Mouse (Mus musculus) lung, embryonic 15.5 days (tissue): ENCODE results near the gene Bcl2a1b. TPM values are rescaled to one million over a fixed set of nuclear protein-coding genes. Genes with fewer than 3 reads are reported as not detected.
"Not testable (repeated sequence)": the region's sequence is repeated elsewhere in the genome, so short reads cannot be mapped to it uniquely, and the experiment has no call there.

ENCODE experiments used
- ATAC-seq: fragments of 200-750 bp; cut with Nextera tagmentation; 2 replicates; pipeline ENCODE4 v1.8.0; 2017; ENCODE audit warnings: moderate number of reproducible peaks, borderline replicate concordance; ENCODE audit not compliant: low FRiP score, low TSS enrichment; ENCODE audit errors: extremely low read depth
- H3K27ac ChIP-seq: fragments of 300-500 bp; sonication (generic); 2 replicates; pipeline ENCODE4 v1.5.1; 2015; ENCODE audit warnings: moderate library complexity, mild to moderate bottlenecking, inconsistent platforms
- H3K27me3 ChIP-seq: fragments of 300-500 bp; sonication (generic); 2 replicates; pipeline ENCODE4 v1.6.1; 2015; ENCODE audit warnings: inconsistent platforms
- H3K36me3 ChIP-seq: fragments of 300-500 bp; sonication (generic); 2 replicates; pipeline ENCODE4 v1.6.1; 2015; ENCODE audit warnings: inconsistent platforms
- H3K4me1 ChIP-seq: fragments of 300-500 bp; sonication (generic); 2 replicates; pipeline ENCODE4 v1.6.1; 2015; ENCODE audit warnings: inconsistent platforms
- H3K4me2 ChIP-seq: fragments of 300-500 bp; sonication (generic); 2 replicates; pipeline ENCODE4 v1.6.1; 2015; ENCODE audit warnings: inconsistent platforms, mild to moderate bottlenecking, moderate library complexity
- H3K4me3 ChIP-seq: fragments of 300-500 bp; sonication (generic); 2 replicates; pipeline ENCODE4 v1.5.1; 2015; ENCODE audit warnings: mild to moderate bottlenecking, inconsistent platforms
- H3K9ac ChIP-seq: fragments of 300-500 bp; sonication (generic); 2 replicates; pipeline ENCODE4 v1.6.1; 2015; ENCODE audit warnings: inconsistent platforms
- H3K9me3 ChIP-seq: fragments of 300-500 bp; sonication (generic); 2 replicates; pipeline ENCODE4 v1.6.1; 2016; ENCODE audit warnings: inconsistent platforms
- WGBS: fragments of 180-500 bp; shearing (Covaris S2); methylation state at CpG from one replicate; pipeline ENCODE4 v1.1.7; 2015; 5-methylcytosine and 5-hydroxymethylcytosine counted together
- polyA plus RNA-seq: library from polyadenylated mRNA; unstranded; fragments of >200 nt; fragmentation: Nextera tagmentation; extraction: Ambion mirVana; gene quantifications from 2 replicates; pipeline ENCODE4 v1.2.1, GENCODE M21; 2015

Bcl2a1b gene
- 5.3 and 7.0 TPM in 2 replicates for polyA plus RNA-seq

DNA sequence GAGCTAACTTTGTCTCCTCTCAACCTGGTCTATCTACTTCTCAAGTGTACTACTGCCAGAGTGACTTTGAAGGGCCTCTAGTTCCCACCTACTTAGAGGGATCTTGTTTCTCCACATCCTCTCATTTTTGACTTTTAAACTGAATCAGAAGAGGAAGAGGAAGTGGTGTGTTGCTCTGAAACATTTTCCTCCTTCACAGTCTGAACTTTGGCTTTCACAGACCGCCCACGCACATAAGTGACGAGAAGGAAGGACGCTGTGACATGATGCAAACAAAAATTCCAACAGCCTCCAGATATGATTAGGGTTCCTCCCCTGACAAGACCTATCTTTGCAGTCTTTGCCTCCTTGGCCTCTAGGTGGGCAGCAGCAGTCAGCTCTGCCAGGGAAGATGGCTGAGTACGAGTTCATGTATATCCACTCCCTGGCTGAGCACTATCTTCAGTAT, at the start of gene Bcl2a1b, which contains the start of gene Gm29094:
Gene Bcl2a1b (plus strand): TSS at position 241 of the 448 bp plus-strand sequence.
Gene Gm29094 (plus strand): TSS at position 411 of the 448 bp plus-strand sequence.
- peak within 1 kb of the TSS; percentile 63 for H3K27ac ChIP-seq
- 0 out of 2 replicates have a peak, but pooled peaks have one; percentile 50 for ATAC-seq
- not testable (repeated sequence) for H3K9me3 ChIP-seq, H3K9ac ChIP-seq, H3K4me1 ChIP-seq, H3K27me3 ChIP-seq, H3K4me3 ChIP-seq, H3K4me2 ChIP-seq, H3K36me3 ChIP-seq
- WGBS, result 45% methylated on average over 5 of the region's 5 CpGs

DNA sequence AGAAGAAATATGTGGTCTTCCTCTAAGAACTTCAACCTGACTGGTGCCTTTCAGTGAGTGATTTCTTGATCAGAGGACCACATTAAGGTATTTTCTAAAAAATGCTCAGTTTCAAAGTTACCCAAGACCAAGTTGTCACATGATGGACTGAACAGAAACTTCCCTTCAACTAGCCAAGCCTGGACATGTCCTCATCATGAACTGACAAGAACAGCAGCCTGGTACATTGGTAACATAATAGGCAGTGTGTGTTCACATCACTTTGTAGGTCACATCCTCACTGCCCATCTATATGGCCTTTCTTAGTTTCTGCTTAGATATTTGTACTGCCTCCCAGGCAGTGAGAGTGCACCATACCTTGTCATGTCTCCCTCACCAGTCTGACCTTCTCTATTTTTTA, 26.5 kb upstream of the Bcl2a1b start:
- H3K4me1 ChIP-seq, H3K9ac ChIP-seq, H3K36me3 ChIP-seq, H3K27me3 ChIP-seq, H3K27ac ChIP-seq, H3K9me3 ChIP-seq, ATAC-seq, H3K4me2 ChIP-seq, H3K4me3 ChIP-seq: not testable (repeated sequence)

DNA sequence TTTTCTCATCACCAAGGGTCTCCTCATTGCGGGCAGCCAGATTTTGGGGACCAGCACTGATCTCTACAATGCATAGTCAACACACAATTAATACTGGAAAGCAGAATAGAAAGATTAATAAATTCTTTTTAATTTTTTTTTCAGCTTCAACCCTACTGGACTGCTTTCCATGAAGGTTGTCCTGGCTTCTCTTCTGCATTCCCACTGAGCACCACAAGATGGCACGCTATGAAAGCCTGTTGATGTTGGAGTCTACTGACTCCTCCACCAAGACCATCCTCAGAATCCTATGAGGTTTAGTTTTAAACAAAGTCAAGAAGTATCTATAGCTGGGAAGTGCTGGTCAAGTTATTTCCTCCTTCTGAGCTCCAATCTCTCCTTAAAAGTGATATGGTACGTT, 20.2 kb upstream of the Bcl2a1b start:
- ATAC-seq, H3K9ac ChIP-seq, H3K27ac ChIP-seq, H3K4me2 ChIP-seq, H3K9me3 ChIP-seq, H3K4me3 ChIP-seq, H3K36me3 ChIP-seq, H3K27me3 ChIP-seq, H3K4me1 ChIP-seq: not testable (repeated sequence)
- 28% methylated on average over 2 of the region's 3 CpGs for WGBS

DNA sequence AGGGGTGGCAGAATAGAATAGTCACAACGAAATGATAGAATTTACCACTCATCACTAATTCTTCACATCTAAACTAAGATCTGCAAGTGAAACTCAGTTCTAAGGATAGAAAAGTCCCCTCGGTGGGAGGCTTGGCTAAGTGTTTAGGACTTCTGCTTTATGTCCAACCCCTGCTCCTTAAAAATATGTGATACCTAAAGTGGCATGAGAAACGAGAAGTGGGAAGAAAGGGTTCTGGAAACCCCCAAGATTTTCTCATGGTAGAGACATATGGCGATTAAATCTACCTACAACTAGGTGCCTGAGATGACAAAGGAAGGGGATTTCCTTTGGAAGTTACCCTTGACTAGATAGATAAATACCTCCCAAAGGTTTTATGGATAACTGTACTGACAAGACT, 19.5 kb upstream of the Bcl2a1b start:
- 75% methylated on average over 3 of the region's 4 CpGs for WGBS
- ATAC-seq, H3K27me3 ChIP-seq, H3K9me3 ChIP-seq, H3K4me1 ChIP-seq, H3K36me3 ChIP-seq, H3K4me3 ChIP-seq, H3K4me2 ChIP-seq, H3K27ac ChIP-seq, H3K9ac ChIP-seq: not testable (repeated sequence)

DNA sequence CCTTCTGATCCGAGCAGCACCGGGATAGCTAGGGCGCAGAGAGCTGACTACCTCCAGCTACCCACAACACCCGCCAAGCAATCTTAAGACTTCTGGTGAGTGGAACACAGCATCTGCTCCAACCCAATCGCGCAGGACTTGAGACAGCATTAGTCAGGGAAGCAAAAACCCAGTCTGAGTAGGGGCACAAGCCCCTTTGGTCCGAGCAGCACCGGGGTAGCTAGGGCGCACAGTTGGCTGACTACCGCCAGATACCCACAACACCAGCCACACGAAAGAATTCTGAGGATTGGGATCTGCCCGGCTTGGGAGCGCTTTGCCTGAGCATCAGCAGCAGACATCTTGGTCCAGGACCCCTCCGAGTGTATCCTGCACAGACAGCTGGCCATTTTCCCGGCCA, 12.0 kb upstream of the Bcl2a1b start:
- H3K27ac ChIP-seq, H3K9me3 ChIP-seq, H3K27me3 ChIP-seq, H3K4me3 ChIP-seq, H3K4me1 ChIP-seq, ATAC-seq, H3K36me3 ChIP-seq, H3K4me2 ChIP-seq, H3K9ac ChIP-seq: not testable (repeated sequence)
- WGBS, result 77% methylated on average over 15 of the region's 15 CpGs

DNA sequence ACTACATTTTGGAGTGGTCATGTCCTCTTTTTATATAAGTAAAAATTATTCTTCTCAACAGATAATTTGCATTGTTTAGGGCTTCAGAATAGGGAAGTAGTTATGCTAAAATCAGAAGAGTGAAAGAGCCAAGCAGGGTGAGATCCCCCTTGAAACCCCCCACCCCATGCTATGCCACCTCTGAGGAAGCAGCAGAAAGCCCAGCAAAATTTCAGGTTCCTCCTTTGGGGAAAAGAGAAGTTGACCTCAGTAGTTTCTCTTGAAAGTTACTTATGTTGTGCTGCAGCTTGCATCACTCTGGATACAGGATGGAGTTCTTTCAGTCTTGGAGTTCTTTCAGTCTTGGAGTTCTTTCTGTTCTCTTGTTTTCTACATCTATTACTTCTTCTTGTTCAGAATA, 3.5 kb upstream of the Bcl2a1b start:
- not testable (repeated sequence) for H3K4me2 ChIP-seq, H3K9me3 ChIP-seq, H3K27ac ChIP-seq, ATAC-seq, H3K9ac ChIP-seq, H3K36me3 ChIP-seq, H3K4me3 ChIP-seq, H3K27me3 ChIP-seq, H3K4me1 ChIP-seq

DNA sequence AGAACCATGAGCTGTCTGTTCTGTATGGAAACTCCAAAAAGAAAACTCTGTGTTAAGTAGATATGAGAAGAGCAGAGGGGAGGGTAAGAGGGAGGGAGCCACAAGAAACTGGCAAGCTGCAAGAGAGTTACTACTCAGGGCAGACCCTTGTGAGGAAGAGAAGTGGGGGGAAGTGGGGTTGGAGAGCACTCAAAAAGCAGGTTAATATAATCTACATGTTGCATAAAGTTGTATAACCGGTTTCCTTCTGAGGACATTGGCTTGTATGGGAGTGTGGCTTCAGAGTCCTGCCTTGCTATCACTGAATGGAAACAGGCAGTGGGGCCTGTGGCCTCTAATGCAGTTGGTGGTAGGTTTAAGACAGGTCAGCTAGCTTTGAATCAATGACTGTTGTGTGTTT, 1.5 kb upstream of the Bcl2a1b start:
- not testable (repeated sequence) for H3K9me3 ChIP-seq, H3K27me3 ChIP-seq, H3K4me2 ChIP-seq, H3K27ac ChIP-seq, H3K4me3 ChIP-seq, H3K4me1 ChIP-seq, H3K36me3 ChIP-seq, H3K9ac ChIP-seq
- 75% methylated on average over 1 of the region's 1 CpGs for WGBS
- peak; percentile 91 for ATAC-seq

DNA sequence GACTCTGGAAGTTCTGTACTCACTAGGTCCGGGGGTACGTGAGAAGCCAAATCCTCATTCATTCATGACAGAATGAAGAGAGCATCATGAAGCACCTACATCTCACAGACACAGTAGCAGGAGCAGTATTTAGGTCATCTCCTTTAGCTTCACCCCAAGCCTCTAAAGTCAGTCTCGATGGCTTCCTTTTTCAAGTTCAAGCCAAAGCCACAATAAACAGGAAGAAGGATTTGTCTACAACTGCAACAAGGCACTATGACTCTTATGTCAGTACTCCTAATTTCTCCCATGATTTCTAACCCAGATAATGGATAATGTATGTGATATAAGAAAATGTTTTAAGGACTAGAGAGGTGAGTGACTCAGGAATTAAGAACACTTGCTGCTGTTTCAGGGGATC, 660 bp upstream of the Bcl2a1b start:
- H3K36me3 ChIP-seq, H3K4me2 ChIP-seq, H3K9me3 ChIP-seq, H3K27me3 ChIP-seq, H3K9ac ChIP-seq, H3K4me3 ChIP-seq, H3K27ac ChIP-seq, H3K4me1 ChIP-seq, ATAC-seq: not testable (repeated sequence)
- 68% methylated on average over 3 of the region's 3 CpGs for WGBS

DNA sequence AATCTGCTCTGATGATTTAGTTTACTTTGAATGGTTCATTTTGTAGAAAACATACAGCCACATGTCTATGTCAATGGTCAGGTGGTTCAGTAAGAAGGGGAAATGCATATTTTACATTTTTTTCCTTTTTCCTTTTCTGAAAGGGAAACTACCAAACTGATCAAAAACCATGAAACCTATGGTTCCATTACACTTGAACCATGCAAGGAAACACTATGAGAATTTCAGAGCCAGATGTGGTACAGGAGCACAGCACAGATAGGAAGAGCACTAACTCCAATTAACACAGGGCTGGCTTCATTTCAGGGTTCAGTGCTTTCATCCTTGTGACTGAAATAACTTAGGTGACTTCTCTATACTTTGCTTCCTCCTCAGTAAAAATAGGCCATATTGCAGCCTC, 3.2 kb downstream of the Bcl2a1b start:
- not testable (repeated sequence) for H3K9ac ChIP-seq, H3K4me2 ChIP-seq, ATAC-seq, H3K27ac ChIP-seq, H3K4me1 ChIP-seq, H3K4me3 ChIP-seq, H3K36me3 ChIP-seq, H3K9me3 ChIP-seq, H3K27me3 ChIP-seq

DNA sequence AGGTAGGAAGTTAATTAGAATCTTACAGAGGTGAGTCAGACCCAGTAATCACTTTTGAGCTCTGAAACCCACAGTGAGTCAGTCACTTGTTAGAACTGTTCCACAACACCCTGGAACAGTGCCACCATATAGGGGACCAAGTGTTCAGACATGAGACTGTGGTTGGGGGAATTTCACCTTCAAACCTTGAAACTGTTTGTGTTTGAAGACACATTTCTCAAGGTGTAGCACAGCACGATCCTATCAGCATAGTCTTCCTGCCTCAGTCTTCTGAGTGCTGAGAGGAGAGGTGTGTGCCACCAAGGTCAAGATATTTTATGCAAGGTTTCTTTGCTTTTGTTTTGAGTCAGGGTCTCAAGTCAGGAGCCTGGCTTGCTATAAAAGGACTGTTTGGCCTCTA, 9.9 kb downstream of the Bcl2a1b start:
- H3K4me3 ChIP-seq, H3K27ac ChIP-seq, H3K4me1 ChIP-seq, H3K27me3 ChIP-seq, H3K9me3 ChIP-seq, H3K36me3 ChIP-seq, H3K4me2 ChIP-seq, H3K9ac ChIP-seq, ATAC-seq: not testable (repeated sequence)
- 61% methylated on average over 1 of the region's 1 CpGs for WGBS

DNA sequence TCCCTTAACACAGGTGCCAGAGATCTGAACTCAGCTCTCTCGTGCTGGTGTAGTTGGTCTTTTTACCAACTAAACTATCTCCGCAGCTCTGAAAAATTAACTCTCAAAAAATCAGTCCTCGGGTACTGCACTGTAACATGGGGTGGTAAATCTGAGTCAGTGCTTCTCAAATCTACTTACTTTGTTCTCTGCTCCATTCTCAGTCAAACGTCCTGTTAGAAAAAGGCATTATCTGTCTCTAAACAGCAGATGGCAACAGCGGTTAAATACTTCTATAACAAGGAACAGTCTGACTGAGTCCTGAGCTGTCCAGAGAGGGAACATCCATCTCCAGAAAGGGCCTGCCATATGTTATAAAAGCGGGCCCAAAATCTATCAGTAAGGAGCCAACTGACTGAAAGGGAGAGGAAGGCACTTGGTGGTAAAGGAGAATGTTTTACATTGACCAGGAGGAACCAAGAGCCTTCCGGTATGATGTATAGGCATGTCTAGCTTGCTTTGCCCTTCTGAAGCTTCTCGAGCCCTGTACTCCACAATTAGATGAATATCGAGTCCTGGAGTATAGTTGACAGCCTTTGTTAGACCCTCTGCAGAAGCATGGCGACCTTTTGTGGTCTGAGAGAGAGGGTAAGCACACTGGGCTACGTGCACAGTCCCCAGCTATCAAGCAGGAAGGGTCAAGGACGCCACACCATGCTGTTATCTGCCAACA, 11.5 kb downstream of the Bcl2a1b start, which contains the start of gene Mthfs:
Gene Mthfs (plus strand): TSS at position 324 of the 712 bp plus-strand sequence.
- 19% methylated on average over 9 of the region's 12 CpGs for WGBS
- Histone ChIP-seq H3K4me2 (peak within 1 kb of the TSS; percentile 49), H3K27ac (peak within 1 kb of the TSS; percentile 77), H3K4me3 (peak within 1 kb of the TSS; percentile 33), H3K9ac (0 out of 2 replicates have a peak within 1 kb of the TSS, but pooled peaks have one; percentile 22)
- ATAC-seq, result peak; percentile 82
- not testable (repeated sequence) for H3K27me3 ChIP-seq, H3K36me3 ChIP-seq, H3K4me1 ChIP-seq, H3K9me3 ChIP-seq

DNA sequence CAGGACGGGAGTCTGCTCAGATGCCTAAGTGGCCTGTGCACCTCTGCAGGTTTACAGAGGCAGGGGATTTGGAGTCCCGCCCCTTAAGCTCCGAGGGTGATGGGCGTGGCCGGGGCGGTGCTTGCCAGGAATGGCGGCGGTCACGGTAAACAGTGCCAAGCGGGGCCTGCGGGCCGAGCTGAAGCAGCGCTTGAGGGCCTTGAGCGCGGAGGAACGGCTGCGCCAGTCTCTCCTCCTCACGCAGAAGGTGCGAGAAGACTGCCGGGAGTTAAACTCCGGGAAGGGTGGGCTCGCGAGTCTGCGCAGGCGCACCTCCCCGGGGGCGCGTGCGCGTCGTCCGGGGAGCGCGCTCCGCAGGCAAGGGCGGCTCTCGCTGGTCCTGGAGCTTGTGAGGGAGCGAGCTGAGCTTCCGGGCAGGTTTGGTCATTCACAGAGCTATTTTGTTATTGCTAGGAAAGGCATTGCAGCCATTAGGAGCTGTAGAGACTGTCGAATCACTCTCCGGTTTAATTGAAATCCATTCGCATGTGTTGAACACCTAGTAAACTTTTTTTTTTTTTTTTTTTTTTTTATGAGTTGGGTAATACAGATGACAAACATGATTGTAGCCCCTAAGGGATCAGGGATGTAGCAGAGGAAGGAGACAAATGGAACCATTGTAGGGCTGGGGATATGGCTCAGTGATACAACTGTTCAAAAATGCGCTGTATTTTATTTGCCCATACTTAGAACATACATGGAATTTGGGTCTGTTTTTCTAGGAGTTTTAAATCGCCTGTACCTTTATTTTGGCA, 12.3 kb downstream of the Bcl2a1b start:
- H3K9me3 ChIP-seq, H3K36me3 ChIP-seq, H3K27me3 ChIP-seq, H3K4me1 ChIP-seq: not testable (repeated sequence)
- Histone ChIP-seq H3K9ac (0 out of 2 replicates have a peak overlapping the region, but pooled peaks have one; percentile 22), H3K4me3 (peak overlapping the region; percentile 33), H3K27ac (peak overlapping the region; percentile 77), H3K4me2 (peak overlapping the region; percentile 45)
- peak; percentile 96 for ATAC-seq
- WGBS, result 8% methylated on average over 5 of the region's 44 CpGs
